Mouse (Mus musculus): ENCODE data around the gene Prune1.

- TF ChIP-seq POLR2A (IDR thresholded peaks at IDR 0.05; ENCODE audit: borderline replicate concordance, insufficient read depth, low read length), result no peak
- TF ChIP-seq CTCF (IDR thresholded peaks at IDR 0.05; ENCODE audit: borderline replicate concordance, insufficient read depth, low read depth, low read length), result no peak
Observed at GRCm38 (mm10) chr3:95313476-95313875, 31.6 kb upstream of the Prune1 start.

Data from cerebellum, adult 2 months (tissue).